Mouse (Mus musculus) lung, embryonic 15.5 days (tissue): Measurements from ENCODE around the gene Sez6l2. TPM values are rescaled to one million over a fixed set of nuclear protein-coding genes. Genes with fewer than 3 reads are reported as not detected.
"Not testable (repeated sequence)": the region's sequence is repeated elsewhere in the genome, so short reads cannot be mapped to it uniquely, and the experiment has no call there.

Experiments used
- ATAC-seq: fragments of 200-750 bp; cut with Nextera tagmentation; 2 replicates; pipeline ENCODE4 v1.8.0; 2017; ENCODE audit warnings: moderate number of reproducible peaks, borderline replicate concordance; ENCODE audit not compliant: low FRiP score, low TSS enrichment; ENCODE audit errors: extremely low read depth
- H3K27ac ChIP-seq: fragments of 300-500 bp; sonication (generic); 2 replicates; pipeline ENCODE4 v1.5.1; 2015; ENCODE audit warnings: moderate library complexity, mild to moderate bottlenecking, inconsistent platforms
- H3K27me3 ChIP-seq: fragments of 300-500 bp; sonication (generic); 2 replicates; pipeline ENCODE4 v1.6.1; 2015; ENCODE audit warnings: inconsistent platforms
- H3K36me3 ChIP-seq: fragments of 300-500 bp; sonication (generic); 2 replicates; pipeline ENCODE4 v1.6.1; 2015; ENCODE audit warnings: inconsistent platforms
- H3K4me1 ChIP-seq: fragments of 300-500 bp; sonication (generic); 2 replicates; pipeline ENCODE4 v1.6.1; 2015; ENCODE audit warnings: inconsistent platforms
- H3K4me2 ChIP-seq: fragments of 300-500 bp; sonication (generic); 2 replicates; pipeline ENCODE4 v1.6.1; 2015; ENCODE audit warnings: inconsistent platforms, mild to moderate bottlenecking, moderate library complexity
- H3K4me3 ChIP-seq: fragments of 300-500 bp; sonication (generic); 2 replicates; pipeline ENCODE4 v1.5.1; 2015; ENCODE audit warnings: mild to moderate bottlenecking, inconsistent platforms
- H3K9ac ChIP-seq: fragments of 300-500 bp; sonication (generic); 2 replicates; pipeline ENCODE4 v1.6.1; 2015; ENCODE audit warnings: inconsistent platforms
- H3K9me3 ChIP-seq: fragments of 300-500 bp; sonication (generic); 2 replicates; pipeline ENCODE4 v1.6.1; 2016; ENCODE audit warnings: inconsistent platforms
- WGBS: fragments of 180-500 bp; shearing (Covaris S2); methylation state at CpG from one replicate; pipeline ENCODE4 v1.1.7; 2015; 5-methylcytosine and 5-hydroxymethylcytosine counted together
- polyA plus RNA-seq: library from polyadenylated mRNA; unstranded; fragments of >200 nt; fragmentation: Nextera tagmentation; extraction: Ambion mirVana; gene quantifications from 2 replicates; pipeline ENCODE4 v1.2.1, GENCODE M21; 2015

Gene Sez6l2
- polyA plus RNA-seq, result 0.16 and 0.89 TPM in 2 replicates

DNA sequence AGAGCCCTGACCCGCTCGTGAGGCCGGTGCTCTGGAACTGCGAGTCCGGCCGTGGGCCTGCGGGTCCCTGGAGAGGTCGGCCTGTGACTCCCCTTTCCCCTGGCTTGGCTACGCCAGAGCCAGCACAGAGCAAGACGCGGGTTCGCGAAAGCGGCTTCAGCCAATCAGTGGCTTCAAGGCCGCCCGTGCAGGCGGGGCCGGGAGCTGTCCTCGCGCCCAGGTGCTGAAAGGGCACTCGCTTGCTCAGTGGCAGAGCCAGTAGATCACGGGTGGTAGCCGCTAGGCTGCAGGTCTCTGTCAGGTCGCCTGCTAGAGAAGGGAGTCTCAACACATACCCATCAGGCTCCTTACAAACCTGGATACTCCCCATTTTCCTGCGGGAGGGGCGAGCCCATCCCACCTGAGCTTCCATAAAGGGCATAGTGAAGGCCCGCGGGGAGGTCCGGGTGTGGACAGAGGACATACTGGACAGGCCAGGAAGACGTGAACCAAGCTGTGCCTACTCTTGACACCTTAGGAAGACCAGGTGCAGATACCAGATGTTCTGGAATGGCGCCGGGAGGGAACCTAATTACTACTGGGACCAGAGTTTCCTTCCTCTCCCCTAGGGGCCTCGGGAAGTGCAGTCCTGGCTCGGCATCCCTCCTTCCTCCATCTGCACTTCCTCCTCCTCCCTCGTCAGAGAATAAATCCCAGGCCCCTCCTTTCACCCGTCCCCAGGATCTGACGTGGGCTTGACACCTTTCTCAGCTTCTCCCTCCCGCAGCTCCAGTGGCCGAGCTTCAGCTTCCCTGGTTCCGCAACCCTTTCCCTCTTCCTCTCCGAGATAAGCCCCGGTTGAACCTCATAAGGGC lies at the start of gene Sez6l2:
Gene Sez6l2 (plus strand): TSS at position 771 of the 854 bp plus-strand sequence.
- Histone ChIP-seq H3K4me3 (peak within 1 kb of the TSS; percentile 37), H3K9me3 (no peaks in the 10 kb centered on the region), H3K36me3 (no peaks in the 10 kb centered on the region), H3K9ac (no peak within 1 kb of the TSS), H3K4me1 (peaks cover 12% of the 10 kb centered on the region), H3K27ac (no peak within 1 kb of the TSS), H3K27me3 (peaks cover 38% of the 10 kb centered on the region), H3K4me2 (peak within 1 kb of the TSS; percentile 84)
- ATAC-seq, result peak; percentile 86
- WGBS, result under 1% methylated on average over 42 of the region's 42 CpGs

DNA sequence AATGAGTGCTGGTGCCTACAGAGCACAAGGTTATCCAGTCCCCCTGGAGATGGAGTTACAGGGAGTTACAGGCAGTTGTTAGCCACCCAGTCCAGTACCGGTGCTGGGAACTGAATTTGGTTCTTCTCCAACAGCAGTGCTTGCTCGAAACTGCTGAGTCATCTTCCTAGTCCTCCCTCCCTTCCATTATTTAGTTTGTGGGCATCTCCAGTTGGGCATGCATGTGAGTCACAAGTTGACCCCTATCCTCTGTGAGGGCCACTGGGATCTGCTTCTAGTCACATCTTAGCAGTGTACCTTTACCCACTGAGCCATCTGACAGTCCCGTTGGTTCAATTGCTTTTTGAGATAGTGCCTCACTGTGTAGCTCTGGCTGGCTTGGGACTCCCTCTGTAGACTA lies 44.8 kb upstream of the Sez6l2 start:
- Histone ChIP-seq H3K27ac (no peak overlapping the region), H3K36me3 (no peaks in the 10 kb centered on the region), H3K27me3 (no peaks in the 10 kb centered on the region), H3K9ac (no peak overlapping the region), H3K4me2 (no peak overlapping the region), H3K4me3 (no peak overlapping the region), H3K4me1 (no peaks in the 10 kb centered on the region), H3K9me3 (no peaks in the 10 kb centered on the region)
- WGBS, result 51% methylated on average over 3 of the region's 3 CpGs
- ATAC-seq, result no peak

DNA sequence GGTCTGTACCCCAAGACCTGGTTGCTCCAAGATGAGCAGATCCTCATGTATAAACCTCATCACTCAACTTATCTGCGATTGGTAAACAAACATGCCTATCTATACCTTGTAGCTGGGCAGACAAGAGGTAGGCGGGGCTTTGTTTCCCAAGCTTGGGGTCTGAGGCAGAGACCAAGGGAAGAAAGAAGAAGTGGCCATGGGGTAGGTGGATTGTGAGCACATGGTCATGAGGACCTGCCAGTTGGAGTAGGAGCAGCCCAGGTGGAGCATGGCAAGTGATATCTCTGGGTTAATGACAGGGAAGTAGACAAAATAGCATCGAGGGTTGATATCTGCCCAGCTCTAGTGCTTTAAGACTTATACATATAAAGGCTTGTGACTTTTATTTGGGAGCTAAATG lies 35.5 kb upstream of the Sez6l2 start:
- Histone ChIP-seq H3K9ac (no peak overlapping the region), H3K4me1 (no peaks in the 10 kb centered on the region), H3K27ac (no peak overlapping the region), H3K27me3 (no peaks in the 10 kb centered on the region), H3K36me3 (no peaks in the 10 kb centered on the region), H3K4me2 (no peak overlapping the region), H3K4me3 (no peak overlapping the region), H3K9me3 (no peaks in the 10 kb centered on the region)
- ATAC-seq, result no peak
- WGBS, result 62% methylated on average over 3 of the region's 3 CpGs

DNA sequence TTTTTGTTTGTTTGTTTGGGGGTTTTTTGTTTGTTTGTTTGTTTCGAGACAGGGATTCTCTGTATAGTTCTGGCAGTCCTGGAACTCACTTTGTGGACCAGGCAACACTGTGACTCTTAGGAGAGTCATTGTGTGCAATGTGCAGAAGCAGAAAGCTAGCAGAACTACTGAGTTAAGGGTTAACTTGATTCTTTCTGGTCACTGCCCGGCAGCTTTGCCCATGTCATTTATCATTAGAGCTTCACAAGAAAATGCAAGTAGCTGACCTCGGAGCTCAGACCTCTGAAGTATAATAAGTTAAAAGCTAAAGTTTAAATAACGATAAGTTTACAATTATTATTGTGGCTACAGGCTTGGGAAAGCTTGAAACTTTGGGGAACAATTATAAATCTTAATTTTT lies 32.0 kb upstream of the Sez6l2 start:
- ATAC-seq, H3K4me2 ChIP-seq, H3K27ac ChIP-seq, H3K9ac ChIP-seq, H3K27me3 ChIP-seq, H3K4me3 ChIP-seq, H3K9me3 ChIP-seq, H3K36me3 ChIP-seq, H3K4me1 ChIP-seq: not testable (repeated sequence)
- WGBS, result 15% methylated on average over 4 of the region's 4 CpGs

DNA sequence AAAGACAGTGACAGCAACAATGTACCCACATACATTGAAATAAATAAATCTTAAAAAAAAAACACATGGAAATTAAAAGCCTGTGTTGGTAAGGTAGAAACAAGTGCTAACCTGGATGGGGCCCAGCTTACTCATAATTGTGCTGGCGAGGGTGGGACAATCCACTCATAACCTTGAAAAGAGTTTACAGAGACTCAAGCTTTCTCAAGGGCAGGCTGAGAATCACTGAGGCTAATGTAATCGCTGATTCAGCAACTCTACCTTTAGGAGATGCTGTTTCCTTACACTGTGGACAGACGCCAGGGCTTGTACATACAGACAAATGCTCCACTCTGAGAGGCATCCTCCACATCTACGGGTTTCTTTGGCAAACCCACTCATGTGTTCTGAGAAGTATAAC lies 30.4 kb upstream of the Sez6l2 start:
- H3K4me3 ChIP-seq, result no peak overlapping the region
- 64% methylated on average over 4 of the region's 4 CpGs for WGBS

DNA sequence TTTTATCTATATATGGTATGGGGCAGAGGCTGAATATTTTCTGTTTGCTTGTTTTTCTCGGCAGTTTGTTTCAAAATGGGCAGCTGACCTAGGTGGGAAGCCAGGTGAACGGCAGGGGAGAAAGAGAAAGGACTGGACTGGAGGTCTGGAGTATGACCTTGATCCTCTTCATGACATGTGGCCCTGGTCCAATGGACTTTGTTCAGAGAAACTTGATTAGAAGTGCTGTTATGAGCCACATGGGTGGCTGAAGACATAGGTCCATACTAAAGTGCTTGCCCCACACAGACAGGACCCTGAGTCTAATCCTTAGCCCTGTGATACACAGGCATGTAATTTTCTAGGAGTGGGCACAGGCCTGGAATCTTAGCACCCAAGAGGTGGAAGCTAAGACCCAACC lies 28.8 kb upstream of the Sez6l2 start:
- Histone ChIP-seq H3K4me1 (no peaks in the 10 kb centered on the region), H3K27me3 (no peaks in the 10 kb centered on the region), H3K4me2 (no peak overlapping the region), H3K9ac (no peak overlapping the region), H3K4me3 (no peak overlapping the region), H3K27ac (no peak overlapping the region), H3K36me3 (no peaks in the 10 kb centered on the region), H3K9me3 (no peaks in the 10 kb centered on the region)
- ATAC-seq, result no peak
- WGBS, result 74% methylated on average over 2 of the region's 2 CpGs

More for the DNA sequence above, 30.4 kb upstream of the Sez6l2 start:
- Histone ChIP-seq H3K36me3 (no peaks in the 10 kb centered on the region), H3K27me3 (no peaks in the 10 kb centered on the region), H3K9me3 (no peaks in the 10 kb centered on the region), H3K4me2 (no peak overlapping the region), H3K9ac (no peak overlapping the region), H3K27ac (no peak overlapping the region), H3K4me1 (no peaks in the 10 kb centered on the region)
- ATAC-seq, result no peak

DNA sequence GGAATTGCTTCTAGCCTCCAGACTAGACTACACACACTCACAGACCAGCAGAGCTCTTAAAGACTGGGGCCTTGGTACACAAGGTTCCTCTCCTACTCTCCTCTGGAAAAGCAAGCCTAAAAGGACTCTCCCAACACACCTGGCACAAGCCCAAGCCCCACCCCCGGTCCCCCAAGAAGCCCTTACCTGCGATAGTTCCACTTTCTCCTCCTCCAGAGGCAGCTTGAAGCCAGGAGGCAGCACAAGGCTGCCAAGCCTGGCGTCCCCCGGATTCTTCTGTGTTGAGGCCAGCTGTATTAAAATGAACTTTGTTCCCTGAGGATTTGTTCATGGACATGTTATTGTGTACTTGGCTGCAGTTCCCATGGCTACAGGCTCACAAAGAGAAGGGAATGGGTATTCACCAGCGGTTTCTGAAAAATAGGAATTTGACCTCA lies 27.7 kb upstream of the Sez6l2 start, which contains the start of gene Tmem219:
Gene Tmem219 (minus strand): TSS at position 294 of the 437 bp plus-strand sequence.
- no peaks in the 10 kb centered on the region for H3K4me1 ChIP-seq
- H3K9me3 ChIP-seq, result no peaks in the 10 kb centered on the region
- ATAC-seq, result no peak; the same call in 1 of the 2 replicates
- no peaks in the 10 kb centered on the region for H3K27me3 ChIP-seq
- no peak within 1 kb of the TSS for H3K4me3 ChIP-seq
- no peak within 1 kb of the TSS for H3K27ac ChIP-seq
- H3K36me3 ChIP-seq, result no peaks in the 10 kb centered on the region
- H3K9ac ChIP-seq, result no peak within 1 kb of the TSS
- 42% methylated on average over 5 of the region's 5 CpGs for whole genome bisulfite sequencing
- H3K4me2 ChIP-seq, result no peak within 1 kb of the TSS

DNA sequence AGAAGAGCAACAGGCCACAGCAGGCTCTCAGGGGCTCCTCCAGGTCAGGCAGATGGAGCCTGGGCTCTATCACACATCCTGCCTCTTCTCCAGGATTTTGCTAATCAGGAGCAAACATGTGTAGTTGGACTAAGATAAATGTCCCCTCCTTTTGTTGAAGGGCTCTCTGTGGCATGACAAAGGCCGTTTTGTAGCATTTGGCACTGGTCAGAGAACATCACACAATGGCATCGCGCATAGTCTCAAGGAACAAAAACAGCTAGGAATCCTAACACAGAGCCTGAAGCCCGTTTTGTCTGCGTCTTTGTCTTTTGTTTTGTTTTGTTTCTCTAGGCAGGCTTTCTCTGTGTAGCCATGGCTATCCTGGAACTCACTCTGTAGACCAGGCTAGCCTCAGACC lies 26.4 kb upstream of the Sez6l2 start:
- Histone ChIP-seq H3K4me2 (no peak overlapping the region), H3K27ac (no peak overlapping the region), H3K4me1 (no peaks in the 10 kb centered on the region), H3K9ac (no peak overlapping the region), H3K36me3 (no peaks in the 10 kb centered on the region), H3K9me3 (no peaks in the 10 kb centered on the region), H3K4me3 (no peak overlapping the region), H3K27me3 (no peaks in the 10 kb centered on the region)
- ATAC-seq, result no peak
- 72% methylated on average over 5 of the region's 5 CpGs for WGBS

DNA sequence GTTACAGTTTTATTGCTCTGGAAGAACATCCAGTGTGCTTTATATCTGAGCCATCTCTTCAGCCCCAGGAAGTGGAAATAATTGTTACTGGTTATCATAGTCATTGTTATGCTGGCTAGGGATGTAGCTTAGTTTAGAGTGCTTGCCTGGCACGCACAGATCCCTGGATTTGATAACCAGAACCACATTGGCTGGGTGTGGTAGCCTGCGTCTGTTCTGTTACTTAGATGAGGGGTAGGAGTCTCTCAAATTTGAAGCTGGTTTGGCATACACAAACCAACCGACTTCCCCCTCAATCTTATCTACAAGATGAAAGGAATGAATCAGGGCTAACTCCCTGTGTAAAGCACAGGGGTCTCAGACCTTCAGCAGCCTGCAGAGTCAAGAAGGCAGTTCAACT lies 24.1 kb upstream of the Sez6l2 start:
- 18% methylated on average over 3 of the region's 3 CpGs for whole genome bisulfite sequencing
- no peaks in the 10 kb centered on the region for H3K27me3 ChIP-seq
- peaks cover under 1% of the 10 kb centered on the region; the same call in 1 of the 2 replicates for H3K36me3 ChIP-seq
- ATAC-seq, result no peak
- H3K4me2 ChIP-seq, result no peak overlapping the region
- H3K9me3 ChIP-seq, result no peaks in the 10 kb centered on the region
- no peak overlapping the region for H3K9ac ChIP-seq
- peaks cover 11% of the 10 kb centered on the region for H3K4me1 ChIP-seq
- H3K27ac ChIP-seq, result no peak overlapping the region
- no peak overlapping the region for H3K4me3 ChIP-seq

DNA sequence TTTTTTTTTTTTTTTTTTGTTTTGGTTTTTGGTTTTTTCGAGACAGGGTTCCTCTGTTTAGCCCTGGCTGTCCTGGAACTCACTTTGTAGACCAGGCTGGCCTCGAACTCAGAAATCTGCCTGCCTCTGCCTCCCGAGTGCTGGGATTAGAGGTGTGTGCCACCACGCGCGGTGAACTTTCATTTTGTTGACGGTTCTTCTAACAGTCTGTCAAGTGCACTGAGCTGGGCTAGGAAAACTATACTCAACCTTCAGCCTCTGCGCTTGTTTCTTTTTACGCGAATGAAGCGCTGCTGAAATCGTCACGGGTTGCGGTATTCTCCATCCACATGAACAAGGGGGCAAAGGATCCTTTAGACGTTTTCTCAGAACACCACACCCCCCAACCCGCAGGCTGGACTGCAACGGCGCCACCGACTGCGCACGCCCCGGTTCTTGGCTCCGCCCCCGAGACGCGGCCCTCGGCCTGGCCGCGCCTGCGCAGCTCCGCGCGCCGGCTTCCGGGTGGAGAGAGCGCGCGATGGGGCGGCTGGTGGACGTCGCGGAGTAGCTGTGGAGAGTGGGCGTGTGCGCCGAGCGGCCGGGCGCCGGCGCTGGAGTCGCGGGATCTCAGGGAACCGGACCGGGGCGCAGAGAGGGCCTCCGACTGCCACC lies 21.9 kb upstream of the Sez6l2 start, which contains the start of gene Kctd13:
Gene Kctd13 (plus strand): TSS at position 496 of the 654 bp plus-strand sequence.
- Histone ChIP-seq H3K9ac (peak within 1 kb of the TSS; percentile 90), H3K4me2 (peak within 1 kb of the TSS; percentile 94), H3K4me1 (peaks cover 11% of the 10 kb centered on the region), H3K36me3 (peaks cover 6% of the 10 kb centered on the region; the same call in 1 of the 2 replicates), H3K9me3 (no peaks in the 10 kb centered on the region), H3K27me3 (no peaks in the 10 kb centered on the region), H3K27ac (peak within 1 kb of the TSS; percentile 70), H3K4me3 (peak within 1 kb of the TSS; percentile 93)
- peak; percentile 98 for ATAC-seq
- WGBS, result 3% methylated on average over 55 of the region's 56 CpGs

DNA sequence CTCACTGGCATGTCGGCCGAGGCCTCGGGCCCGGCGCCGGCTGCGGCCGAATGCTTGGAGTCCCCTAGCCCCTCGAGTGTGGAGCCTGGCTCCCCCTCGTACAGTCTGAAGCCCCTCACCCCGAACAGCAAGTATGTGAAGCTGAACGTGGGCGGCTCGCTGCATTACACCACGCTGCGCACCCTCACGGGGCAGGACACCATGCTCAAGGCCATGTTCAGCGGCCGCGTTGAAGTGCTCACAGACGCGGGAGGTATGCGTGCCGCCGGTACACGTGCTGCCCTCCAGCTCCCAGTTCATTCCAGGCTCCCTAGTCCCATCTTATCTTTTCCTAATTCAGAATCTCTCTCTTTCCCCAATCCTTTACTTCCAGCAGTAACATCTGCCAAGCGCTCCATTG lies 21.3 kb upstream of the Sez6l2 start:
- Histone ChIP-seq H3K36me3 (peaks cover 6% of the 10 kb centered on the region; the same call in 1 of the 2 replicates), H3K4me1 (peaks cover 11% of the 10 kb centered on the region), H3K4me3 (peak overlapping the region; percentile 93), H3K9me3 (no peaks in the 10 kb centered on the region), H3K27me3 (no peaks in the 10 kb centered on the region), H3K27ac (peak overlapping the region; percentile 70), H3K9ac (peak overlapping the region; percentile 90), H3K4me2 (peak overlapping the region; percentile 94)
- peak; percentile 72 for ATAC-seq
- WGBS, result under 1% methylated on average over 27 of the region's 27 CpGs

DNA sequence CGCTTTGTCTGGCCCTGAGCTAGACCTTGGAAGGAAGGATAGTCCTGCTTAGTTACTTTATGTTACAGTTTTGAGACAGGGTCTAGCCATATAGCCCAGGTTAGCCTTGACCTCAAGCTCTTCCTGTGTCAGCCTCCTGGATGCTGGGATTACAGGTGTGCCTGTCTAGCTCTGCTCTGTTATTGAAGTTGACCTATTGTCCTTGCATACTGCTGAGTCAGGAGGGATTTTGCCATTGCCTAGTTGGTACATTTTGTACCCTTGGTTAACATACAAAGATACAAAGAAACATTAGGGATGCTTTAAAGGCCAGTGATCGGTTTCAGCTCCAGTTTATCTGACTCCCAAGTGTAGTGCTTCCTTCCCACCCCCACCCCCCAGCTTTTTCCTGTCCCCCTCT lies 17.7 kb upstream of the Sez6l2 start:
- ATAC-seq, result no peak
- Histone ChIP-seq H3K9ac (no peak overlapping the region), H3K36me3 (peaks cover 15% of the 10 kb centered on the region), H3K4me3 (no peak overlapping the region), H3K9me3 (no peaks in the 10 kb centered on the region), H3K27me3 (no peaks in the 10 kb centered on the region), H3K4me1 (peaks cover 11% of the 10 kb centered on the region), H3K27ac (no peak overlapping the region), H3K4me2 (no peak overlapping the region)
- 85% methylated on average over 2 of the region's 2 CpGs for WGBS
